Mouse (Mus musculus) forebrain, embryonic 11.5 days (tissue): Measurements from ENCODE around the gene Fbxw25. TPM values are rescaled to one million over a fixed set of nuclear protein-coding genes. Genes with fewer than 3 reads are reported as not detected.
"Not testable (repeated sequence)": the region's sequence is repeated elsewhere in the genome, so short reads cannot be mapped to it uniquely, and the experiment has no call there.

Experiments used
- ATAC-seq: fragments of 200-750 bp; cut with Nextera tagmentation; replicated peaks from 2 replicates; pipeline ENCODE4 v1.8.0; 2017; ENCODE audit warnings: moderate TSS enrichment; ENCODE audit not compliant: low FRiP score
- DNase-seq: peaks from one replicate; pipeline ENCODE4 v3.0.0-alpha.2; 2017; ENCODE audit warnings: low spot score
- H3K27ac ChIP-seq: fragments of 300-500 bp; sonication (generic); 2 replicates; pipeline ENCODE4 v1.5.1; 2014; ENCODE audit warnings: low read depth, low read length
- H3K27me3 ChIP-seq: fragments of 300-500 bp; sonication (generic); 2 replicates; pipeline ENCODE4 v1.6.1; 2014; ENCODE audit warnings: mild to moderate bottlenecking, low read length, mixed read lengths; ENCODE audit not compliant: control insufficient read depth, insufficient read depth
- H3K36me3 ChIP-seq: fragments of 300-500 bp; sonication (generic); 2 replicates; pipeline ENCODE4 v1.6.1; 2014; ENCODE audit warnings: mild to moderate bottlenecking, low read length, moderate library complexity, mixed read lengths; ENCODE audit not compliant: control insufficient read depth, insufficient read depth
- H3K4me1 ChIP-seq: fragments of 300-500 bp; sonication (generic); replicated peaks from 2 replicates; pipeline ENCODE4 v1.6.1; 2014; ENCODE audit warnings: low read length, mixed read lengths; ENCODE audit not compliant: control insufficient read depth, insufficient read depth
- H3K4me2 ChIP-seq: fragments of 300-500 bp; sonication (generic); 2 replicates; pipeline ENCODE4 v1.6.1; 2014; ENCODE audit warnings: low read depth, mild to moderate bottlenecking, low read length, moderate library complexity, mixed read lengths; ENCODE audit not compliant: severe bottlenecking
- H3K4me3 ChIP-seq: fragments of 300-500 bp; sonication (generic); 2 replicates; pipeline ENCODE4 v1.5.1; 2014; ENCODE audit warnings: low read depth, low read length
- H3K9ac ChIP-seq: fragments of 300-500 bp; sonication (generic); 2 replicates; pipeline ENCODE4 v1.6.1; 2014; ENCODE audit warnings: low read length
- H3K9me3 ChIP-seq: fragments of 300-500 bp; sonication (generic); 2 replicates; pipeline ENCODE4 v1.6.1; 2016; ENCODE audit warnings: low read length, mixed read lengths; ENCODE audit not compliant: control insufficient read depth
- WGBS: fragments of 180-500 bp; shearing (Covaris S2); extraction: QIAGEN DNeasy Blood & Tissue Kit; methylation state at CpG from one replicate; pipeline ENCODE4 v1.1.7; 2014; 5-methylcytosine and 5-hydroxymethylcytosine counted together
- polyA plus RNA-seq: library from polyadenylated mRNA; unstranded; fragments of >200 nt; fragmentation: Nextera tagmentation; extraction: Ambion mirVana; gene quantifications from 2 replicates; pipeline ENCODE4 v1.2.1, GENCODE M21; 2014

The Fbxw25 gene
- polyA plus RNA-seq = not detected in 2 replicates

GRCm38 (mm10) chr9:109664552-109664951 is at the start of gene Fbxw25:
TSS of gene Fbxw25 (minus strand) at chr9:109664652.
- WGBS = 71% methylated on average over 2 of the region's 2 CpGs
- not testable (repeated sequence) for ATAC-seq, H3K4me1 ChIP-seq, DNase-seq, H3K27me3 ChIP-seq, H3K4me2 ChIP-seq, H3K4me3 ChIP-seq, H3K9ac ChIP-seq, H3K9me3 ChIP-seq, H3K36me3 ChIP-seq, H3K27ac ChIP-seq

GRCm38 (mm10) chr9:109702600-109702999 is 38.1 kb upstream of the Fbxw25 start, which contains the start of gene Fbxw18:
TSS of gene Fbxw18 (minus strand) at chr9:109702700.
- not testable (repeated sequence) for H3K27ac ChIP-seq, H3K27me3 ChIP-seq, H3K4me3 ChIP-seq, H3K4me2 ChIP-seq, H3K9ac ChIP-seq, H3K4me1 ChIP-seq, DNase-seq, H3K9me3 ChIP-seq, H3K36me3 ChIP-seq, ATAC-seq
- 73% methylated on average over 4 of the region's 4 CpGs for WGBS

GRCm38 (mm10) chr9:109685299-109685698 is 20.8 kb upstream of the Fbxw25 start:
- ATAC-seq (no peak), DNase-seq (peak; percentile 62)
- Histone ChIP-seq H3K27me3 (no peaks in the 10 kb centered on the region), H3K4me2 (no peak overlapping the region), H3K36me3 (no peaks in the 10 kb centered on the region), H3K9ac (no peak overlapping the region), H3K27ac (no peak overlapping the region), H3K4me3 (no peak overlapping the region), H3K4me1 (no peaks in the 10 kb centered on the region), H3K9me3 (no peaks in the 10 kb centered on the region)
- 8% methylated on average over 1 of the region's 1 CpGs for WGBS

GRCm38 (mm10) chr9:109625957-109626356 is 38.5 kb downstream of the Fbxw25 start, which contains the start of gene Fbxw24:
TSS of gene Fbxw24 (minus strand) at chr9:109626057.
- H3K9ac ChIP-seq, H3K4me3 ChIP-seq, H3K27me3 ChIP-seq, ATAC-seq, H3K36me3 ChIP-seq, H3K4me1 ChIP-seq, H3K9me3 ChIP-seq, DNase-seq, H3K4me2 ChIP-seq, H3K27ac ChIP-seq: not testable (repeated sequence)
- 85% methylated on average over 2 of the region's 2 CpGs for WGBS

GRCm38 (mm10) chr9:109606837-109607236 is 57.6 kb downstream of the Fbxw25 start:
- H3K36me3 ChIP-seq, H3K27me3 ChIP-seq, H3K4me1 ChIP-seq, H3K4me3 ChIP-seq, H3K27ac ChIP-seq, ATAC-seq, H3K9ac ChIP-seq, H3K4me2 ChIP-seq, DNase-seq, H3K9me3 ChIP-seq: not testable (repeated sequence)
- 42% methylated on average over 5 of the region's 5 CpGs for WGBS

- H3K4me2 ChIP-seq, H3K27ac ChIP-seq, ATAC-seq, H3K9me3 ChIP-seq, H3K27me3 ChIP-seq, H3K36me3 ChIP-seq, H3K4me3 ChIP-seq, DNase-seq, H3K9ac ChIP-seq, H3K4me1 ChIP-seq: not testable (repeated sequence)
- WGBS = 53% methylated on average over 2 of the region's 2 CpGs
Observed at GRCm38 (mm10) chr9:109602128-109602527, 62.3 kb downstream of the Fbxw25 start.

- DNase-seq (no peak), ATAC-seq (no peak)
- Histone ChIP-seq H3K27ac (no peak overlapping the region), H3K4me3 (no peak overlapping the region), H3K9ac (no peak overlapping the region), H3K9me3 (no peaks in the 10 kb centered on the region), H3K4me2 (no peak overlapping the region), H3K36me3 (no peaks in the 10 kb centered on the region), H3K4me1 (no peaks in the 10 kb centered on the region), H3K27me3 (no peaks in the 10 kb centered on the region)
Observed at GRCm38 (mm10) chr9:109597226-109597625, 67.2 kb downstream of the Fbxw25 start.

Other genes with a start within 250 kb of the Fbxw25 start
- not detected in 2 replicates for gene Fbxw16, start 215.5 kb downstream of the Fbxw25 start, polyA plus RNA-seq
- not detected in 2 replicates for gene Fbxw19, start 168.8 kb downstream of the Fbxw25 start, polyA plus RNA-seq
- gene Fbxw15, start 96.4 kb downstream of the Fbxw25 start, polyA plus RNA-seq = not detected in 2 replicates
- gene Fbxw24, start 38.6 kb downstream of the Fbxw25 start, polyA plus RNA-seq = not detected in 2 replicates
- gene Fbxw18, start 38.0 kb upstream of the Fbxw25 start, polyA plus RNA-seq = not detected in 2 replicates
- not detected in 2 replicates for gene Fbxw26, start 81.4 kb upstream of the Fbxw25 start, polyA plus RNA-seq
- gene Fbxw27, start 126.0 kb upstream of the Fbxw25 start, polyA plus RNA-seq = not detected in 2 replicates
- gene Spink8, start 147.6 kb upstream of the Fbxw25 start, polyA plus RNA-seq = not detected in 2 replicates
- gene Nme6, start 168.1 kb upstream of the Fbxw25 start, polyA plus RNA-seq = 98.6 and 105 TPM in 2 replicates
- gene Camp, start 185.0 kb upstream of the Fbxw25 start, polyA plus RNA-seq = 0.44 TPM in 1 of 2 replicates, not detected in the other
- 42.3 and 45.8 TPM in 2 replicates for gene Cdc25a, start 210.9 kb upstream of the Fbxw25 start, polyA plus RNA-seq